In the genomic region with DNA sequence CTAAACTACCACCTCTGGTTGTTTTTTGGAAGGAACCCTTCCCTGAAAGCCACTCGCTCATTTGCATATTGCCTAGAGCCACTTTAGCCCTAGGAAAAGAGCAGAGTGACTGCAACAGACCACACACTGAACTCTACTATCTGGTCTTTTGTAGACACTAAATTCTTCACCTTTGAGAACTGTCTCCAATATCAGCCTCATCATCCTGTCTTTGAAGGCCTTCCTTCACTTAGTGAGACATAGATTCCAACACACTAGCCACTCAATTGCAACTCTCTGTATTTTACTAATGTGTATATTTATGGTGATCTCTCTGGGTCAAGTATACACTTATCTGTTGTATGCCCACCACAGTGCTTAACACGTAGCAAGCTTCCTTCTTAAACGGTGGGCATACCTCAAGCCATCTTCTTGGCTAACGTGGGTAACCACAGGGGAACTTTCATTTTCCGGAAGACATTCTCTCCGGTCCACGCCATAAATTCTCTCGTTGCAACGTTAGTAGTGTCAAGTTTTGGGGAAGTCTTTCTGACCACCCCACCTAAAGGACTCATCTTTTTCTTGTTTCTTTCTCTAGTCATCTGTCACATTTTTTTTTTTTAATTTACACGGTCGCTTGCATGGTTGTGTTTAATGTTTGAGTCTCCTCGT, we compare ENCODE assay signal across 8 mouse cellular contexts. TPM values are rescaled to one million over a fixed set of nuclear protein-coding genes. Genes with fewer than 3 reads are reported as not detected.
A peak's percentile ranks its signal among the peaks of the same experiment; 100 is the strongest.
DNase-seq lines count a peak whose midpoint lies in the region; ATAC-seq and TF ChIP-seq lines count a peak whose summit lies in the region.

No protein-coding gene starts in this region.

- TF ChIP-seq CTCF in midbrain, postnatal 0 days (IDR thresholded peaks at IDR 0.05), result no peak

- H3K27ac ChIP-seq in kidney, embryonic 16.5 days (ENCODE audit: low read length), result no peak overlapping the region
- H3K27ac ChIP-seq in hindbrain, embryonic 15.5 days (replicated peaks), result peak overlapping the region; percentile 86; the same call in 1 of the 2 replicates
- peak overlapping the region; percentile 86 for H3K27ac ChIP-seq in midbrain, postnatal 0 days (ENCODE audit: low read depth, low read length)

- H3K9me3 ChIP-seq in kidney, embryonic 16.5 days (ENCODE audit: low read length), result no peaks in the 10 kb centered on the region
- no peaks in the 10 kb centered on the region for H3K9me3 ChIP-seq in hindbrain, embryonic 15.5 days
- H3K9me3 ChIP-seq in midbrain, postnatal 0 days (ENCODE audit: low read length), result no peaks in the 10 kb centered on the region

- ATAC-seq in kidney, embryonic 16.5 days (ENCODE audit: low FRiP score, low TSS enrichment), result no peak
- no peak for ATAC-seq in hindbrain, embryonic 15.5 days (ENCODE audit: low FRiP score, low read depth)
- no peak for ATAC-seq in midbrain, postnatal 0 days (ENCODE audit: low FRiP score)

- peak overlapping the region; percentile 87 for H3K4me3 ChIP-seq in kidney, embryonic 16.5 days (ENCODE audit: low read length)
- peak overlapping the region; percentile 77 for H3K4me3 ChIP-seq in hindbrain, embryonic 15.5 days
- H3K4me3 ChIP-seq in midbrain, postnatal 0 days (ENCODE audit: low read depth, low read length), result peak overlapping the region; percentile 74

- no peaks in the 10 kb centered on the region for H3K27me3 ChIP-seq in kidney, embryonic 16.5 days (ENCODE audit: insufficient read depth, low read length)
- no peaks in the 10 kb centered on the region for H3K27me3 ChIP-seq in hindbrain, embryonic 15.5 days
- no peaks in the 10 kb centered on the region; the same call in 1 of the 2 replicates for H3K27me3 ChIP-seq in midbrain, postnatal 0 days (ENCODE audit: insufficient read depth, low read length)

- no peak for DNase-seq in kidney, postnatal 14 days
- peak; percentile 29 for DNase-seq in c-Kit-positive CD71-positive TER-119-negative erythroid progenitor cells, embryonic 14.5 days (ENCODE audit: low read depth)
- no peak for DNase-seq in midbrain, postnatal 0 days (ENCODE audit: low spot score)
- no peak for DNase-seq in urinary bladder, postnatal 14 days (ENCODE audit: low spot score)
- no peak for DNase-seq in urinary bladder, postnatal 25 days (ENCODE audit: low spot score)
- no peak for DNase-seq in frontal cortex, adult 2 months (ENCODE audit: extremely low spot score in 1 of 2, low spot score in 1 of 2)

- peaks cover 9% of the 10 kb centered on the region; the same call in 1 of the 2 replicates for H3K4me1 ChIP-seq in kidney, embryonic 16.5 days (ENCODE audit: insufficient read depth, low read length)
- H3K4me1 ChIP-seq in hindbrain, embryonic 15.5 days (replicated peaks), result peaks cover 12% of the 10 kb centered on the region
- H3K4me1 ChIP-seq in midbrain, postnatal 0 days (ENCODE audit: insufficient read depth, low read length), result peaks cover 7% of the 10 kb centered on the region

- H3K4me2 ChIP-seq in kidney, embryonic 16.5 days (replicated peaks; ENCODE audit: low read depth, low read length), result peak overlapping the region; percentile 56
- H3K4me2 ChIP-seq in hindbrain, embryonic 15.5 days, result peak overlapping the region; percentile 58
- H3K4me2 ChIP-seq in midbrain, postnatal 0 days (ENCODE audit: low read depth, low read length, poor library complexity, severe bottlenecking), result peak overlapping the region; percentile 71

- peak overlapping the region; percentile 96 for H3K9ac ChIP-seq in kidney, embryonic 16.5 days (replicated peaks; ENCODE audit: low read length)
- H3K9ac ChIP-seq in hindbrain, embryonic 15.5 days, result peak overlapping the region; percentile 81
- peak overlapping the region; percentile 94 for H3K9ac ChIP-seq in midbrain, postnatal 0 days (replicated peaks; ENCODE audit: low read length, poor library complexity, severe bottlenecking)

- H3K36me3 ChIP-seq in kidney, embryonic 16.5 days (ENCODE audit: insufficient read depth, low read length), result peaks cover 20% of the 10 kb centered on the region
- peaks cover 22% of the 10 kb centered on the region for H3K36me3 ChIP-seq in hindbrain, embryonic 15.5 days
- peaks cover 19% of the 10 kb centered on the region for H3K36me3 ChIP-seq in midbrain, postnatal 0 days (ENCODE audit: insufficient read depth, low read length)

- WGBS in kidney, embryonic 16.5 days, result 34% methylated on average over 12 of the region's 12 CpGs
- WGBS in hindbrain, embryonic 15.5 days, result 34% methylated on average over 12 of the region's 12 CpGs
- 34% methylated on average over 12 of the region's 12 CpGs for WGBS in midbrain, postnatal 0 days

RNA-seq across cellular contexts. Expression of a gene that starts 0.9 kb away (rescaled TPM):
- polyA plus RNA-seq in kidney, embryonic 16.5 days (2015; fragmentation: Nextera tagmentation; extraction: Ambion mirVana), result 19.1 and 19.6 TPM in 2 replicates
- polyA plus RNA-seq in hindbrain, embryonic 15.5 days (2015; fragmentation: Nextera tagmentation; extraction: Ambion mirVana), result 12.9 and 13.0 TPM in 2 replicates
- 12.1 and 13.2 TPM in 2 replicates for total RNA-seq in midbrain, postnatal 0 days (2014; rRNA removed)
- 5.8 and 6.2 TPM in 2 replicates for polyA plus RNA-seq in midbrain, postnatal 0 days (2015; fragmentation: Nextera tagmentation; extraction: Ambion mirVana)
- 6.5 and 7.0 TPM in 2 replicates for polyA plus RNA-seq in frontal cortex, adult 2 months (2012; rRNA removed)

RNA-seq across cellular contexts. Expression of a gene that starts 49.5 kb away (rescaled TPM):
- 46.8 and 48.0 TPM in 2 replicates for polyA plus RNA-seq in kidney, embryonic 16.5 days (2015; fragmentation: Nextera tagmentation; extraction: Ambion mirVana)
- 55.5 and 58.1 TPM in 2 replicates for polyA plus RNA-seq in hindbrain, embryonic 15.5 days (2015; fragmentation: Nextera tagmentation; extraction: Ambion mirVana)
- 31.2 and 40.3 TPM in 2 replicates for total RNA-seq in midbrain, postnatal 0 days (2014; rRNA removed)
- polyA plus RNA-seq in midbrain, postnatal 0 days (2015; fragmentation: Nextera tagmentation; extraction: Ambion mirVana), result 48.5 and 53.2 TPM in 2 replicates
- polyA plus RNA-seq in frontal cortex, adult 2 months (2012; rRNA removed), result 23.0 and 24.1 TPM in 2 replicates
